Comparison of ENCODE assay signal across 8 mouse cellular contexts in the genomic region with DNA sequence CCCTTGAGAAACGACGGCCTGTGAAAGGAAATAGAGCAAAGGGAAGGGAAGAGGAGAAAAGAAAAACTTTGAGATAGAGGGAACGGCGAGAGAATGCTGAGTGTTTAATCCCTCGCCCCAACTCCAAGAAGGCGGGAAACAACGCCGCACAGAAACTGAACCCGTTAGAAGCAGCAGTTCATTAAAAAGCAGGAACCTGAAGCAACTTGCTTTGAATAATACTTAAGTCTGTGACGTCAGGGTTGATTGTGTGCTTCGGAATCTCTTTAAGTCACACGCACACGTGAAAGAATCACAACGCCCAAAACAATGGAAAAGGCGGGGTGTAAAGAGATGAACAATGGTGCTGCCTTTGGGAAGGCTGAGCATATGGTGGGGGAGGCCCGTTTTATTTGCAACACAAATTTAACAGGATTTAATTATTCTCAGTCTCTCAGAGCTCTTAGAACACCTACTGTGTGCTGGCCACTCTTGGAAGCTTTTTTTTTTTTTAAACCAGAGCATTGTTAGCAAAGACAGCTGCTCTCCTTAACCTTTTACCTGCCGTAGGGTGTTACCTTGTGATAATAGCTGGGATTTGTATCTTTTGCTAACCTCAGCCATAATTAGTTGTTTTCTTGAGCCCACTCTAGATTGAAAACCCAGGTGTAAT. TPM values are rescaled to one million over a fixed set of nuclear protein-coding genes. Genes with fewer than 3 reads are reported as not detected.
DNase-seq lines count a peak whose midpoint lies in the region; ATAC-seq and TF ChIP-seq lines count a peak whose summit lies in the region.

A gene (minus strand): TSS at position 213 of the 652 bp plus-strand sequence.

- no peaks in the 10 kb centered on the region for H3K27me3 ChIP-seq in kidney, postnatal 0 days (ENCODE audit: insufficient read depth, low read length)

- H3K36me3 ChIP-seq in kidney, postnatal 0 days (ENCODE audit: insufficient read depth, low read length): no peaks in the 10 kb centered on the region

- TF ChIP-seq CTCF in kidney, postnatal 0 days (IDR thresholded peaks at IDR 0.05; ENCODE audit: low read depth): no peak

- peak within 1 kb of the TSS; percentile 90 for H3K27ac ChIP-seq in kidney, postnatal 0 days

- 1% methylated on average over 17 of the region's 17 CpGs for WGBS in kidney, postnatal 0 days

- peak; percentile 17; the same call in 1 of the 2 replicates for ATAC-seq in kidney, postnatal 0 days (replicated peaks; ENCODE audit: low FRiP score, low read depth)

- H3K4me3 ChIP-seq in kidney, postnatal 0 days (replicated peaks; ENCODE audit: low read depth, low read length): peak within 1 kb of the TSS; percentile 65

- peak within 1 kb of the TSS; percentile 69 for H3K9ac ChIP-seq in kidney, postnatal 0 days (ENCODE audit: low read depth, low read length)

- DNase-seq in cerebellum, adult 11 months: peak; percentile 7
- DNase-seq in cerebellum, postnatal 36 days: no peak
- DNase-seq in CD4-positive, CD25-positive, alpha-beta regulatory T cell, adult 2 months (ENCODE audit: low read depth, low spot score): peak; percentile 75
- DNase-seq in c-Kit-positive CD71-positive TER-119-negative erythroid progenitor cells, embryonic 14.5 days (ENCODE audit: low read depth): peak; percentile 31
- DNase-seq in heart, adult 18-20 months: peak in 1 of 2 experiments; percentile 18
- peak; percentile 58 for DNase-seq in kidney, postnatal 0 days (ENCODE audit: low spot score)
- DNase-seq in lung, postnatal 36 days: peak; percentile 50
- DNase-seq in telencephalon, adult 2 months (ENCODE audit: low read depth, low spot score): peak; percentile 44

- H3K9me3 ChIP-seq in kidney, postnatal 0 days (replicated peaks; ENCODE audit: low read length): no peaks in the 10 kb centered on the region

- H3K4me1 ChIP-seq in kidney, postnatal 0 days (replicated peaks; ENCODE audit: insufficient read depth, low read length): peaks cover 20% of the 10 kb centered on the region

- peak within 1 kb of the TSS; percentile 76 for H3K4me2 ChIP-seq in kidney, postnatal 0 days (ENCODE audit: low read length)

RNA-seq across cellular contexts. Expression of the gene that starts here (rescaled TPM):
- 10 to 100 TPM; 17.8 to 18.6 TPM for total RNA-seq in heart, adult 18-20 months (2021)
- 13.6 and 14.0 TPM in 2 replicates for polyA plus RNA-seq in kidney, postnatal 0 days (2015; fragmentation: Nextera tagmentation; extraction: Ambion mirVana)

Comparison
In these comparisons a context has a peak if more than half of its experiments do, and no peak if none do; other contexts are left out.
1. DNase-seq: peak in cerebellum, adult 11 months (single experiment), CD4-positive, CD25-positive, alpha-beta regulatory T cell, adult 2 months (single experiment), c-Kit-positive CD71-positive TER-119-negative erythroid progenitor cells, embryonic 14.5 days (single experiment), kidney, postnatal 0 days (single experiment), lung, postnatal 36 days (single experiment) and telencephalon, adult 2 months (single experiment); none in cerebellum, postnatal 36 days (0 of 2).